Mouse (Mus musculus): ENCODE measurements around the gene Macrod2. TPM values are rescaled to one million over a fixed set of nuclear protein-coding genes. Genes with fewer than 3 reads are reported as not detected.

The Macrod2 gene
- total and polyA plus RNA-seq, 2 experiments from 2014 or later: 5.5 to 17.4 TPM

- 33% methylated on average over 3 of the region's 3 CpGs for WGBS
- Histone ChIP-seq H3K27ac (ENCODE audit: low read depth) (no peak overlapping the region), H3K4me1 (ENCODE audit: control insufficient read depth, insufficient read depth) (peaks cover 10% of the 10 kb centered on the region), H3K36me3 (replicated peaks; ENCODE audit: control insufficient read depth, insufficient read depth, low read length) (no peaks in the 10 kb centered on the region), H3K9ac (replicated peaks; ENCODE audit: low read depth, low read length) (no peak overlapping the region), H3K4me2 (ENCODE audit: low read depth, low read length) (no peak overlapping the region), H3K9me3 (replicated peaks; ENCODE audit: control insufficient read depth, low read length) (no peaks in the 10 kb centered on the region), H3K4me3 (ENCODE audit: low read depth, low read length) (no peak overlapping the region), H3K27me3 (ENCODE audit: control insufficient read depth, insufficient read depth, low read length) (no peaks in the 10 kb centered on the region)
- TF ChIP-seq CTCF (IDR thresholded peaks at IDR 0.05; ENCODE audit: low read depth) (no peak), EP300 (IDR thresholded peaks at IDR 0.05; ENCODE audit: low read depth) (no peak)
- ATAC-seq (ENCODE audit: insufficient read depth, low read depth) (no peak), DNase-seq (ENCODE audit: low spot score) (no peak)
Measured at GRCm38 (mm10) chr2:141292847-141293246, 897.7 kb downstream of the Macrod2 start.

- H3K9me3 ChIP-seq (replicated peaks; ENCODE audit: control insufficient read depth, low read length): no peaks in the 10 kb centered on the region
- no peak overlapping the region for H3K4me2 ChIP-seq (ENCODE audit: low read depth, low read length)
- no peak overlapping the region for H3K4me3 ChIP-seq (ENCODE audit: low read depth, low read length)
- H3K27me3 ChIP-seq (ENCODE audit: control insufficient read depth, insufficient read depth, low read length): no peaks in the 10 kb centered on the region
- WGBS: 48% methylated on average over 6 of the region's 6 CpGs
- TF ChIP-seq CTCF (IDR thresholded peaks at IDR 0.05; ENCODE audit: low read depth) (no peak), EP300 (IDR thresholded peaks at IDR 0.05; ENCODE audit: low read depth) (no peak)
- H3K9ac ChIP-seq (replicated peaks; ENCODE audit: low read depth, low read length): no peak overlapping the region
- 0 out of 2 replicates have a peak, but pooled peaks cover 4% of the 10 kb centered on the region for H3K4me1 ChIP-seq (ENCODE audit: control insufficient read depth, insufficient read depth)
- no peak for ATAC-seq (ENCODE audit: insufficient read depth, low read depth)
- no peak overlapping the region for H3K27ac ChIP-seq (ENCODE audit: low read depth)
- H3K36me3 ChIP-seq (replicated peaks; ENCODE audit: control insufficient read depth, insufficient read depth, low read length): no peaks in the 10 kb centered on the region
- no peak for DNase-seq (ENCODE audit: low spot score)
Measured at GRCm38 (mm10) chr2:141299168-141299567, 904.1 kb downstream of the Macrod2 start.

GRCm38 (mm10) chr2:141301030-141301429, 905.9 kb downstream of the Macrod2 start:
- WGBS: 94% methylated on average over 2 of the region's 2 CpGs

GRCm38 (mm10) chr2:141308406-141308805, 913.3 kb downstream of the Macrod2 start:
- WGBS: 76% methylated on average over 3 of the region's 3 CpGs
- Histone ChIP-seq H3K4me2 (ENCODE audit: low read depth, low read length) (no peak overlapping the region), H3K9me3 (replicated peaks; ENCODE audit: control insufficient read depth, low read length) (no peaks in the 10 kb centered on the region)

More at GRCm38 (mm10) chr2:141301030-141301429, 905.9 kb downstream of the Macrod2 start:
- Histone ChIP-seq H3K9me3 (replicated peaks; ENCODE audit: control insufficient read depth, low read length) (no peaks in the 10 kb centered on the region), H3K27ac (ENCODE audit: low read depth) (no peak overlapping the region), H3K4me1 (ENCODE audit: control insufficient read depth, insufficient read depth) (0 out of 2 replicates have a peak, but pooled peaks cover 4% of the 10 kb centered on the region), H3K36me3 (replicated peaks; ENCODE audit: control insufficient read depth, insufficient read depth, low read length) (no peaks in the 10 kb centered on the region), H3K4me2 (ENCODE audit: low read depth, low read length) (no peak overlapping the region), H3K4me3 (ENCODE audit: low read depth, low read length) (no peak overlapping the region), H3K27me3 (ENCODE audit: control insufficient read depth, insufficient read depth, low read length) (no peaks in the 10 kb centered on the region), H3K9ac (replicated peaks; ENCODE audit: low read depth, low read length) (no peak overlapping the region)
- ATAC-seq (ENCODE audit: insufficient read depth, low read depth) (no peak), DNase-seq (ENCODE audit: low spot score) (no peak)
- no peak for TF ChIP-seq EP300 (IDR thresholded peaks at IDR 0.05; ENCODE audit: low read depth)
- TF ChIP-seq CTCF (IDR thresholded peaks at IDR 0.05; ENCODE audit: low read depth): no peak

GRCm38 (mm10) chr2:141312136-141312948, 917.2 kb downstream of the Macrod2 start:
- H3K36me3 ChIP-seq (replicated peaks; ENCODE audit: control insufficient read depth, insufficient read depth, low read length): no peaks in the 10 kb centered on the region
- 28% methylated on average over 10 of the region's 10 CpGs for WGBS
- 0 out of 2 replicates have a peak overlapping the region, but pooled peaks have one; percentile 3 for H3K4me2 ChIP-seq (ENCODE audit: low read depth, low read length)
- H3K27ac ChIP-seq (ENCODE audit: low read depth): no peak overlapping the region
- no peak for TF ChIP-seq EP300 (IDR thresholded peaks at IDR 0.05; ENCODE audit: low read depth)
- no peak for TF ChIP-seq CTCF (IDR thresholded peaks at IDR 0.05; ENCODE audit: low read depth)
- no peak overlapping the region for H3K4me3 ChIP-seq (ENCODE audit: low read depth, low read length)
- ATAC-seq (ENCODE audit: insufficient read depth, low read depth) (no peak), DNase-seq (ENCODE audit: low spot score) (no peak)
- no peaks in the 10 kb centered on the region for H3K27me3 ChIP-seq (ENCODE audit: control insufficient read depth, insufficient read depth, low read length)
- no peaks in the 10 kb centered on the region for H3K9me3 ChIP-seq (replicated peaks; ENCODE audit: control insufficient read depth, low read length)
- H3K4me1 ChIP-seq (ENCODE audit: control insufficient read depth, insufficient read depth): no peaks in the 10 kb centered on the region
- H3K9ac ChIP-seq (replicated peaks; ENCODE audit: low read depth, low read length): no peak overlapping the region

More at GRCm38 (mm10) chr2:141308406-141308805, 913.3 kb downstream of the Macrod2 start:
- Histone ChIP-seq H3K4me1 (ENCODE audit: control insufficient read depth, insufficient read depth) (no peaks in the 10 kb centered on the region), H3K36me3 (replicated peaks; ENCODE audit: control insufficient read depth, insufficient read depth, low read length) (no peaks in the 10 kb centered on the region), H3K27me3 (ENCODE audit: control insufficient read depth, insufficient read depth, low read length) (no peaks in the 10 kb centered on the region), H3K27ac (ENCODE audit: low read depth) (no peak overlapping the region), H3K9ac (replicated peaks; ENCODE audit: low read depth, low read length) (no peak overlapping the region), H3K4me3 (ENCODE audit: low read depth, low read length) (no peak overlapping the region)
- TF ChIP-seq EP300 (IDR thresholded peaks at IDR 0.05; ENCODE audit: low read depth): no peak
- no peak for TF ChIP-seq CTCF (IDR thresholded peaks at IDR 0.05; ENCODE audit: low read depth)
- ATAC-seq (ENCODE audit: insufficient read depth, low read depth) (no peak), DNase-seq (ENCODE audit: low spot score) (no peak)
